Mouse (Mus musculus) cortical plate, adult 2 months (tissue): ENCODE measurements around the gene Stk38l.

Experiments
- CTCF ChIP-seq: fragments of 200-500 bp; IDR thresholded peaks from 2 replicates; pipeline ENCODE4 v1.5.1; 2011; ENCODE audit warnings: mild to moderate bottlenecking, control low read depth, low read length; ENCODE audit not compliant: insufficient read depth; ENCODE audit errors: extremely low read depth
- POLR2A ChIP-seq: fragments of 200-500 bp; IDR thresholded peaks from 2 replicates; pipeline ENCODE4 v1.6.1; 2011; ENCODE audit warnings: mild to moderate bottlenecking, low read length, control low read depth; ENCODE audit not compliant: insufficient read depth; ENCODE audit errors: extremely low read depth

- no peak for TF ChIP-seq POLR2A
- TF ChIP-seq CTCF, result no peak
Measured at GRCm38 (mm10) chr6:146702126-146702881, 22.5 kb upstream of the Stk38l start.
